Mouse (Mus musculus): ENCODE data around the gene Hagh.

Hagh gene

GRCm38 (mm10) chr17:24885356-24886133 is 45.6 kb downstream of the Hagh start:
- no peak for DNase-seq (ENCODE audit: extremely low spot score, low read depth, low spot score)

- peak; percentile 98 for DNase-seq (ENCODE audit: extremely low spot score, low read depth, low spot score)
These were observed 46.4 kb downstream of the Hagh start, which contains the start of the genes Nubp2 and Spsb3 for GRCm38 (mm10) chr17:24886134-24886931. Gene Nubp2 (minus strand): TSS chr17:24886349. Gene Spsb3 (plus strand): TSS chr17:24886643.

- no peak for DNase-seq (ENCODE audit: extremely low spot score, low read depth, low spot score)
These were observed 47.0 kb downstream of the Hagh start for GRCm38 (mm10) chr17:24886932-24887271.

GRCm38 (mm10) chr17:24887291-24888080 is 47.5 kb downstream of the Hagh start:
- no peak for DNase-seq (ENCODE audit: extremely low spot score, low read depth, low spot score)

GRCm38 (mm10) chr17:24888862-24889261 is 48.9 kb downstream of the Hagh start:
- DNase-seq (ENCODE audit: extremely low spot score, low read depth, low spot score), result no peak

- no peak for DNase-seq (ENCODE audit: extremely low spot score, low read depth, low spot score)
These were observed 50.5 kb downstream of the Hagh start for GRCm38 (mm10) chr17:24890151-24891092.

- DNase-seq (ENCODE audit: extremely low spot score, low read depth, low spot score), result no peak
These were observed 51.4 kb downstream of the Hagh start for GRCm38 (mm10) chr17:24891321-24891720.

- DNase-seq (ENCODE audit: extremely low spot score, low read depth, low spot score), result no peak
These were observed 52.8 kb downstream of the Hagh start for GRCm38 (mm10) chr17:24892785-24893184.

GRCm38 (mm10) chr17:24893276-24893675 is 53.3 kb downstream of the Hagh start:
- no peak for DNase-seq (ENCODE audit: extremely low spot score, low read depth, low spot score)

GRCm38 (mm10) chr17:24894061-24894994 is 54.4 kb downstream of the Hagh start:
- no peak for DNase-seq (ENCODE audit: extremely low spot score, low read depth, low spot score)

GRCm38 (mm10) chr17:24894995-24895547 is 55.1 kb downstream of the Hagh start, which contains the start of the genes Eme2 and Mrps34:
Gene Eme2 (minus strand): TSS chr17:24895087.
Gene Mrps34 (plus strand): TSS chr17:24895116.
- DNase-seq (ENCODE audit: extremely low spot score, low read depth, low spot score), result peak; percentile 54

- no peak for DNase-seq (ENCODE audit: extremely low spot score, low read depth, low spot score)
These were observed 55.8 kb downstream of the Hagh start for GRCm38 (mm10) chr17:24895571-24896240.

- DNase-seq (ENCODE audit: extremely low spot score, low read depth, low spot score), result no peak
These were observed 56.5 kb downstream of the Hagh start, which contains the start of gene Nme3 for GRCm38 (mm10) chr17:24896241-24896992. Gene Nme3 (plus strand): TSS chr17:24896500.

- no peak for DNase-seq (ENCODE audit: extremely low spot score, low read depth, low spot score)
These were observed 57.0 kb downstream of the Hagh start for GRCm38 (mm10) chr17:24896993-24897269.

GRCm38 (mm10) chr17:24897600-24897999 is 57.7 kb downstream of the Hagh start:
- DNase-seq (ENCODE audit: extremely low spot score, low read depth, low spot score), result no peak

- DNase-seq (ENCODE audit: extremely low spot score, low read depth, low spot score), result no peak
These were observed 58.3 kb downstream of the Hagh start for GRCm38 (mm10) chr17:24898041-24898854.

GRCm38 (mm10) chr17:24899153-24899552 is 59.2 kb downstream of the Hagh start:
- DNase-seq (ENCODE audit: extremely low spot score, low read depth, low spot score), result no peak

Data from hindlimb bud, embryonic 11.5 days (tissue).